Mouse (Mus musculus) heart, embryonic 10.5 days (tissue): ENCODE measurements around the gene Cnot6l. TPM values are rescaled to one million over a fixed set of nuclear protein-coding genes. Genes with fewer than 3 reads are reported as not detected.

ENCODE experiments used
- DNase-seq: peaks from one replicate; pipeline ENCODE4 v3.0.0-alpha.2; 2017; ENCODE audit warnings: low spot score
- H3K27ac ChIP-seq: fragments of 300-500 bp; sonication (generic); 2 replicates; pipeline ENCODE4 v1.5.1; 2016; ENCODE audit warnings: mild to moderate bottlenecking
- H3K27me3 ChIP-seq: fragments of 300-500 bp; sonication (generic); 2 replicates; pipeline ENCODE4 v1.6.1; 2016; ENCODE audit warnings: mild to moderate bottlenecking; ENCODE audit not compliant: poor library complexity, insufficient read depth, severe bottlenecking
- H3K36me3 ChIP-seq: fragments of 300-500 bp; sonication (generic); 2 replicates; pipeline ENCODE4 v1.6.1; 2016; ENCODE audit warnings: mild to moderate bottlenecking, moderate library complexity
- H3K4me1 ChIP-seq: fragments of 300-500 bp; sonication (generic); 2 replicates; pipeline ENCODE4 v1.6.1; 2016; ENCODE audit warnings: mild to moderate bottlenecking
- H3K4me3 ChIP-seq: fragments of 300-500 bp; sonication (generic); 2 replicates; pipeline ENCODE4 v1.5.1; 2016; ENCODE audit warnings: mild to moderate bottlenecking, moderate library complexity
- H3K9me3 ChIP-seq: fragments of 300-500 bp; sonication (generic); 2 replicates; pipeline ENCODE4 v1.6.1; 2016; ENCODE audit warnings: mild to moderate bottlenecking, moderate library complexity
- WGBS: fragments of 180-500 bp; shearing (Covaris S2); methylation state at CpG from one replicate; pipeline ENCODE4 v1.1.7; 2016; 5-methylcytosine and 5-hydroxymethylcytosine counted together
- polyA plus RNA-seq: library from polyadenylated mRNA; unstranded; fragments of >200 nt; fragmentation: Nextera tagmentation; extraction: Ambion mirVana; gene quantifications from 2 replicates; pipeline ENCODE4 v1.2.1, GENCODE M21; 2016

Cnot6l gene
- 11.1 and 12.4 TPM in 2 replicates for polyA plus RNA-seq

DNA sequence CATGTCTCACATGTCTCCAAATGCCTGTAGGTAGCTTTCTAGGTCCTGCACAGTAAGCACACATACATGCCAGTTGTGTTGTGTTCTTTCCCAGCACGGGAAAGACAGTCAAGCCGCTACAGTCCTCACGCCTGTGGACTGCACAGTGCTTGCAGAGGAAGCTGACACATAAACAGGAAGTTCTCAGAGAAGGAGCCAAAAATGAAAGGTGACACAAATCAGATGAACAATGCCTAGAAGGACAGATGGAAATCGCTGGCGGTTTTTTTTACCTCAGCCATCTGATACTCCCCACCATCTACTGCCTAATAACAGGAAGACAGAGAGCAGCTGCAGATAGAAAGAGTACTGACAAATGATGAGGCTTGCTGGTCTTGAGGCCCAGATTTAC is at the start of gene Cnot6l:
TSS of gene Cnot6l (minus strand) at position 151 of the 391 bp plus-strand sequence.
- H3K36me3 ChIP-seq: no peaks in the 10 kb centered on the region
- H3K4me1 ChIP-seq: peaks cover 9% of the 10 kb centered on the region; the same call in 1 of the 2 replicates
- H3K27me3 ChIP-seq: no peaks in the 10 kb centered on the region
- H3K4me3 ChIP-seq: peak within 1 kb of the TSS; percentile 99
- peak within 1 kb of the TSS; percentile 99 for H3K27ac ChIP-seq
- DNase-seq: no peak
- 38% methylated on average over 5 of the region's 5 CpGs for WGBS
- no peaks in the 10 kb centered on the region for H3K9me3 ChIP-seq

DNA sequence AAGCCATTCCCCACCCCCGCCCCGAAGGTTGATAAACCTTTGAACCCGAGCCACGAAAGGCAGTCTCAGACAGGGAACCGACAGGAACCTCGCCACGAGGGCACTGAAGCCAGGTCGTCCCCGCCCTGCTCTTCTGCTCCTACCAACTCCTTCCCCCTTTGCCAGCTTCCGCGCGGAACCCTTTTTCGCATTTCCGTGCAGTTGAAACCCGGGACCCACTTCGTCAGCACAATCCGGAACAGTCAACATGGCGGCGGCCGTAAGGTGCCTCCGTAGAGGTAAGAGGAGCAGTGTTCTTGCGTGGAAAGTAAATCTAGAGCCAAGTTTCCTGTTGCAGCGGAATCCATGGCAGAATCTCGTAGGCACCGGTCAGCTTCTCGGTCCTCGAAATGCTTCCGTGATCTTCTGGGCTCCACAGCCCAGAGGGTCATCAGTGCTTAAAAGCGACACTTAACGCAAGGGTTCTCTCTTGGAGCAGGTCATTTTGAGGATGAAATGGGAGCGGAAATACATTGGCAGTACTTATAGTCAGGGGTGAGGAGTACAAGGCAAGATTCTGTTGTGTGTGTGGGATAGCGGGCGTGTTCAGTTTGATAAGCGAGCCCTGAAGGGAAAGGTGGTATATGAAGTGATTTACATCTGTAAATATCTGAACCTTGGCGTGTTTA is 46.1 kb upstream of the Cnot6l start:
- H3K4me3 ChIP-seq: peak overlapping the region; percentile 85
- no peaks in the 10 kb centered on the region for H3K27me3 ChIP-seq
- H3K27ac ChIP-seq: peak overlapping the region; percentile 90
- peaks cover 11% of the 10 kb centered on the region for H3K4me1 ChIP-seq
- peak; percentile 96 for DNase-seq
- under 1% methylated on average over 35 of the region's 35 CpGs for WGBS
- H3K9me3 ChIP-seq: no peaks in the 10 kb centered on the region
- H3K36me3 ChIP-seq: peaks cover 8% of the 10 kb centered on the region

DNA sequence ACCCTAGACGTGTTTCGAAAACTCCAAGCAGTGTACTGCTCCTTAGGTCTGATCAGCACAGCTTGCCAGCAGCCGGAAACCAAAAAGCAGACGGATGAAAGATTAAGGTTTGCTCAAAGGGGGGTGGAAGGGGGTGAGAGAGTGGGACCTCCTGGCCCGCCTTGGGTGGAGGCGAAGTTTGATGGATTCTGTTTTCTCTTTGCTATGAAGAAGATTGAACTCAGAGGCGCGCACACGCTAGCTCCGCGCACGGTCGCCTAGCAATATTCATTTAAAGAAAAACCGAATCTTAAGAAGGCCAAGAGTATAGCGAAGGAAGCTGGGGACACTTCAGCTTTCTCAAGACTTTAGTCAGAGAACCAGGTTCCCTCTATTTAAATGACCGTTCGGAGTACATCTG is 45.5 kb upstream of the Cnot6l start, which contains the start of gene Mrpl1:
TSS of gene Mrpl1 (plus strand) at position 35 of the 400 bp plus-strand sequence.
- H3K27ac ChIP-seq: peak within 1 kb of the TSS; percentile 90
- no peaks in the 10 kb centered on the region for H3K9me3 ChIP-seq
- peaks cover 11% of the 10 kb centered on the region for H3K4me1 ChIP-seq
- no peak for DNase-seq
- H3K4me3 ChIP-seq: peak within 1 kb of the TSS; percentile 85
- WGBS: 3% methylated on average over 17 of the region's 17 CpGs
- H3K36me3 ChIP-seq: peaks cover 5% of the 10 kb centered on the region
- H3K27me3 ChIP-seq: no peaks in the 10 kb centered on the region

DNA sequence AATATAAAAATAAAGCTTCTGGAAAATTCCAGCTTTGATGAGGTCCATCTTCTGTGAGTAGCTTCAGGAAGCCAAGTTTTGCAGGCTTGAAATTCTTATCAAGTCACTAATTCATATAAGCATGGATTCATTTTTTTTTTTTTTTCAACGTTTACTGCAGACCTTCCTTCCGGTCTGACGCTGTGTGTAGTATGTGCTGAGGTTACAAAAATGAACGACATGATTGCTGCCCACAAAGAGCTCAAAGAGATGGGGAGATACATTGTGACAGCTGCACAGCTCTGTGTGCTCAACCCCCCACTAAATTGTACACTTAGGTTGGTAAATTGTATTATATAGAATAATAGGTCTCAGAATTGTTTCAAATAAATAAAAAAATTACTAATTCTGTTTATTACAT is 44.6 kb upstream of the Cnot6l start:
- H3K4me3 ChIP-seq: no peak overlapping the region
- H3K4me1 ChIP-seq: peaks cover 11% of the 10 kb centered on the region
- no peaks in the 10 kb centered on the region for H3K9me3 ChIP-seq
- WGBS: 71% methylated on average over 4 of the region's 4 CpGs
- no peaks in the 10 kb centered on the region for H3K36me3 ChIP-seq
- H3K27ac ChIP-seq: 0 out of 2 replicates have a peak overlapping the region, but pooled peaks have one; percentile 90
- no peak for DNase-seq
- H3K27me3 ChIP-seq: no peaks in the 10 kb centered on the region

DNA sequence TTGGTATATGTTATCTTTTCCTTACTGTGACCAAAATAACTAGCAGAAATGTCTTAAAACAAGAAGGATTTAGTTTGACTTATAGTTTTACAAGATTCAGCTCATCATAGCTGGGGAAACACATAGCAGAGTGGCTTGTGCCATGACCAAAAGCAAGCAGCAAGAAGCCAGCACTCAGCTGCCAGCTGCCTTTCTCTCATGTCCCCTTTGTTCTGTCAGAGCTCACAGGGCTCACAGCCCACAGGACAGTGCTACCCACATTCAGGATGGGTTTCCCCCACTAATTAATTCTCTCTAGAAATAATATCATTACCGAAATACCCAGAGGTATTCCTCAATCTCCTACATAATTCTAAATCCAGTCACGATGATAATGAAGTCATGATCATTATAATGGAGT is 43.6 kb upstream of the Cnot6l start:
- DNase-seq: no peak
- peaks cover 11% of the 10 kb centered on the region for H3K4me1 ChIP-seq
- no peaks in the 10 kb centered on the region for H3K9me3 ChIP-seq
- H3K27ac ChIP-seq: no peak overlapping the region
- 86% methylated on average over 2 of the region's 2 CpGs for WGBS
- no peaks in the 10 kb centered on the region for H3K36me3 ChIP-seq
- H3K27me3 ChIP-seq: no peaks in the 10 kb centered on the region
- H3K4me3 ChIP-seq: no peak overlapping the region

DNA sequence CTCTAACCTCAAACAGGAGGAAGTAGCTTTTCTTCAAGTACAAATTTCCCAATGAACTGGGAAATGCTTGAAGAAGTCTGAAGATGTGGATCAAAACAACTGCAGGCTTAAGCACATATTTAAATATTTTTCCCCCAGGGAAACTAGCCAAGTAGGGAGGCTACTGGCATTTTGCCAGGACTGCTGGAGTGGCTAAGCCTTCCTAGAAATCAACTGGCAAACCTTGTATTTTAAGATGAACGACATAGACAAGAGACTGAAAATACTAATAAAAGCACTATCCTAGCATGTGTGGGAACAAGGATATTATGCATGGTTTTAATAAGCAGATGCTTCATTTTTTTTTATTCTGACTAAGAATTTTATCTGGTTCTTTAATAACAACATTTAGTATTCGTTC is 42.9 kb upstream of the Cnot6l start:
- no peak for DNase-seq
- Histone ChIP-seq H3K4me3 (no peak overlapping the region), H3K9me3 (no peaks in the 10 kb centered on the region), H3K4me1 (peaks cover 11% of the 10 kb centered on the region), H3K27ac (no peak overlapping the region), H3K27me3 (no peaks in the 10 kb centered on the region), H3K36me3 (no peaks in the 10 kb centered on the region)
- WGBS: 58% methylated on average over 2 of the region's 2 CpGs

DNA sequence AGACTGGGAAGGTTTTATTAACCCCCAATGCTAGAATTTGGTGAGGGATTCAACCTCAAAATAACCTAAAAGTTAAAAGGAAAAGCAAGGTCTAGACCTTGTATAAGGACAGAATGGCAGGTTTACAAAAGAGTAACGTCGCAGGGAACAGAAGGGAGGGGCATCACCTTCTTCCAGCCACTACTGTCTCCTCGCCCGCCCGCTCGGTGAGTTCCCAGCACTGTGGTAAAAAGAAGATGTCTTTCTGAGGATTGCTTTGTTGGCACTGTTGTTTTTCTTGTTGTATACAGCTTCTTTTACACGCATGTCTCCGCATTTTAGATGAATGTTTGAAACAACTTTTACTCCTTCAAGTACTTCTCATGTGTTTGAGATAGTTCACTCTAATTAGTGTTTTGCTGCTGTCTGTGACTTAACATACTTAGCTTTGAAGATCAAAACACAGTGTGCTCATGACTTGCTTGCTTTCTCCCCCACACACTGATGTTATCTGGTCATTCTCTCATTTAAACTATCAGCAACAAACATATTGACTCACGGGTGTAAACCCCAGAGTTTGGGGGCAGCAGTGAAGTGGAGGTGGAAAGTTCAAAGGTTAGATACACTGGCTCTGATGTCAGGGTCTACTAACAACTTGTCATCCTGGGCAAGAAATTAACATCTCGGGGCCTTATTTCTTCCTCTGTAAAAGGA is 37.6 kb upstream of the Cnot6l start:
- Histone ChIP-seq H3K4me1 (no peaks in the 10 kb centered on the region), H3K9me3 (no peaks in the 10 kb centered on the region), H3K36me3 (no peaks in the 10 kb centered on the region), H3K27ac (no peak overlapping the region), H3K27me3 (no peaks in the 10 kb centered on the region), H3K4me3 (no peak overlapping the region)
- DNase-seq: no peak
- 69% methylated on average over 10 of the region's 10 CpGs for WGBS

DNA sequence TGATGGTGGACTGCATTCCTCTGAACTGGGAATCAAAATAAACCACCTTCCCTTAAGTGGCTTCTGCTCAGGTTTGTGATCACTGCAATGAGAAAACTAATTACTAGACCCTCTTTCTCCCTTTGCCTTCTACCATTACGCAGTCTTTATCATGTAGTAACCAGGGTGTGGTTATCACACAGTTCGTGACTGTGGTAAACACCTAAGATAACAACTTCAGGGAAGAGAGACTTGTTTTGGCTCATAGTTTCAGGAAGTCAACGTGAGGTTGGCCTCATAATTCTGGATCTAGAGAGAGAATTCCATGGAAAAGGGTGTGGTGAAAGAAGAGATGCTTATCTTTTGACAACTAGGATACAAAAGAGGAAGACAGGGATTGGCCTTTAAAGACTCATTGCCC is 36.3 kb upstream of the Cnot6l start:
- H3K4me1 ChIP-seq: no peaks in the 10 kb centered on the region
- no peak overlapping the region for H3K4me3 ChIP-seq
- H3K27me3 ChIP-seq: no peaks in the 10 kb centered on the region
- no peaks in the 10 kb centered on the region for H3K9me3 ChIP-seq
- no peak overlapping the region for H3K27ac ChIP-seq
- H3K36me3 ChIP-seq: no peaks in the 10 kb centered on the region
- DNase-seq: no peak
- 64% methylated on average over 3 of the region's 3 CpGs for WGBS

DNA sequence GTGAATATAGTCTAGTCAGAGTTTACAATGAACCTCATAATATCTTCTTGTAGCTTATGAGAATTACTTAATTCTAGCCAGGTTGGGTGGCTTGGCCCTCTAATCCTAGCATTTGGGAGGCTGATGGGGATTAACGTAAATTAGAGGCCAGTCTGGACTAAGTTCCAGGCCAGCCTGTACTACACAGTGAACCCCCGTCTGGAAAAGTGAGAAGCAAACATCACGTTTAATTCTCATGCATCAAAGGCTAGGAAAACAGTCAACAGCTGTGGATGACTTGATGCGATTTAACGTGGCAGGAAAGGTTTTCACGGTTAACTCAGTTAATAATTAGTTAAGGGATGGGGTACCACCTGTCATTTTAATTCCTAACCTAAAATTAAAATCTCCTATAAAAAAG is 34.3 kb upstream of the Cnot6l start:
- Histone ChIP-seq H3K36me3 (no peaks in the 10 kb centered on the region), H3K4me3 (no peak overlapping the region), H3K27ac (no peak overlapping the region), H3K4me1 (no peaks in the 10 kb centered on the region), H3K9me3 (no peaks in the 10 kb centered on the region), H3K27me3 (no peaks in the 10 kb centered on the region)
- 82% methylated on average over 6 of the region's 6 CpGs for WGBS
- no peak for DNase-seq

DNA sequence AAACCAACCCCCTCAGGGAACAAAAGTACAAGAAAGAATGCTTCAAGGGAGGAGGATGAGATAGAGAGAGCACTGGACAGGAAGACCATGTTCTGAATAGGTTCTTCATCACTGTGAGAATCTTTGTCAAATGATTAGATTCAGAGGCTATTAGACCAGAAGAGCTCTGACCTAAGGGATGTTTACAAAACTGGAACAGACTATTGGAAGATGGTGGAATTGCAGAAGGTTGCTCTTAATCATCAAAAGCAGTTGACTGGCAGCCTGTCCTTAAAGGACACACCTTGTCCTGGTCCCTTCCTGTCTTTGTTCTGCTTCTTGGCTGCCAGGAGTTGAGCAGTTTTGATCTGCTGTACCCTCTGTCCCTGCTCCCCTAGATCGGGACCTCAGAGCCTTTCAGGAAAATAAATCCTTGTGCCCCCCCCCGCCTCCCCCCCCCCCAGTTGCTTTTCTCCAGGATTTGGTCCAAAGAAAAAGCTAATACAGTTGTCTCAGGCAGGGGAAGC is 32.6 kb upstream of the Cnot6l start:
- H3K27me3 ChIP-seq: no peaks in the 10 kb centered on the region
- H3K4me3 ChIP-seq: no peak overlapping the region
- no peaks in the 10 kb centered on the region for H3K36me3 ChIP-seq
- no peaks in the 10 kb centered on the region for H3K9me3 ChIP-seq
- H3K27ac ChIP-seq: no peak overlapping the region
- 50% methylated on average over 2 of the region's 2 CpGs for WGBS
- DNase-seq: no peak
- no peaks in the 10 kb centered on the region for H3K4me1 ChIP-seq

DNA sequence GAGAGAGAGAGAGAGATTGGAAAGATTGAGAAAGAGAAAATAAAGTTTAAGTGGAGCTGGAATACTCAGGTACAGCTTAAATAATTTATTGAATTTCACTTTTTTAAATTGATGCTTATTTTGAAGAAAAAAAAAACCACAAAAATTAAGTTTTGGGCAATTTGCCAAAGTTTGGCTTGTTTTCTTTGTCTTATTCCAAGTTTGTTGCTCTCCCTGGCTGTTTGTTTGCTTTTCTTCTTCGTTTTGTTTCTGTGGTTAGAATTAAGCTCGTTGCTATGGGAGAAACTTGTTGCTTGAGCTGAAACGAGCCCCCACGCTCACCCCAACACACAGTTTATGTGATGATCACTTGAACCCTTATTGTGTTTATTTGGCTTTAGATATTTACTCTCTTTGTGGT is 27.3 kb upstream of the Cnot6l start:
- Histone ChIP-seq H3K27ac (no peak overlapping the region), H3K4me1 (no peaks in the 10 kb centered on the region), H3K9me3 (no peaks in the 10 kb centered on the region), H3K36me3 (no peaks in the 10 kb centered on the region), H3K4me3 (no peak overlapping the region), H3K27me3 (no peaks in the 10 kb centered on the region)
- WGBS: 63% methylated on average over 4 of the region's 4 CpGs
- DNase-seq: no peak

DNA sequence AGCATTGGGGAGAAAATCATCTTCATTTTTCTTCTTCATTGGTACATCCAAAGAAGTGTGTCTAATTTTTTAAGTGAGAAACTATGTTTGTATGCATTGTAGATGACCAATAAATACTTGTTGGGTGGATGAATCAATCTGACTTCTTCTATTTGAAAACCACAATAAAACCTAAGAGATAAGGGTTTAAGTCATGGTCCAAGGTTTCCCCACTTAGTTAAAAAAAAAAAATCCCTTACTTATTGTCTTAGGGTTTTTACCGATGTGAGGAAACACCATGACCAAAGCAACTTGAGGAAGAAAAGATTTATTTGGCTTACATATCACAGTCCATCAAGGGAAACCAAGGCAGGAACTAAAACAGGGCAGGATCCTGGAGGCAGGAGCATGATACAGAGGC is 25.8 kb upstream of the Cnot6l start:
- H3K36me3 ChIP-seq: no peaks in the 10 kb centered on the region
- no peaks in the 10 kb centered on the region for H3K4me1 ChIP-seq
- no peaks in the 10 kb centered on the region for H3K9me3 ChIP-seq
- no peaks in the 10 kb centered on the region for H3K27me3 ChIP-seq
- WGBS: 91% methylated on average over 1 of the region's 1 CpGs
- H3K27ac ChIP-seq: no peak overlapping the region
- no peak for DNase-seq
- no peak overlapping the region for H3K4me3 ChIP-seq

DNA sequence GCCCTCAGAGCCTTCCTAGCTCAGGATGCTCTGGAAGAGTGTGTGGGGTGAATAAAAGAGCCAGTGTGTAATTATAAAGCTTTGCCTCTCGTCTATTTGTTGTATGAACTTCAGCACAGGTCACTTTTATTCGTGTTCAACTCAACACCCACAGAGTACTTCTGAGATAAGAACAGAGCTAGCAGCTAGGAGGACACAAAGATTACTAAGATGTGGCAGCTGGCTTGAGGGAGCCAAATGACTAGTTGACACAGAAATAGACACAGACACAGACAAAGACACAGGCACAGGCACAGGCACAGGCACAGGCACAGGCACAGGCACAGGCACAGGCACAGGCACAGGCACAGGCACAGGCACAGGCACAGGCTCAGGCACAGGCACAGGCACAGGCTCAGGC is 20.0 kb upstream of the Cnot6l start:
- no peak for DNase-seq
- Histone ChIP-seq H3K27ac (no peak overlapping the region), H3K4me1 (no peaks in the 10 kb centered on the region), H3K9me3 (no peaks in the 10 kb centered on the region), H3K36me3 (no peaks in the 10 kb centered on the region), H3K27me3 (no peaks in the 10 kb centered on the region), H3K4me3 (no peak overlapping the region)
- 25% methylated on average over 2 of the region's 2 CpGs for WGBS
